Mouse (Mus musculus) Muller cell, postnatal 12 days (primary cell): ENCODE data around the gene Gm10309.

Source experiments
- DNase-seq: peaks from one replicate; pipeline ENCODE4 v3.0.0-alpha.2; 2015; ENCODE audit errors: inconsistent ontology term

Gm10309 gene

GRCm38 (mm10) chr17:86505183-86505631, at the start of gene Gm10309:
Gm10309 (minus strand) TSS chr17:86505232.
- no peak for DNase-seq

GRCm38 (mm10) chr17:86551995-86552394, 47.0 kb upstream of the Gm10309 start:
- DNase-seq = no peak

GRCm38 (mm10) chr17:86551561-86551960, 46.5 kb upstream of the Gm10309 start:
- no peak for DNase-seq

- DNase-seq = no peak
These were observed 44.1 kb upstream of the Gm10309 start for GRCm38 (mm10) chr17:86549128-86549527.

- peak; percentile 68 for DNase-seq
These were observed 41.5 kb upstream of the Gm10309 start for GRCm38 (mm10) chr17:86546529-86546928.

GRCm38 (mm10) chr17:86539881-86540430, 34.9 kb upstream of the Gm10309 start:
- no peak for DNase-seq

- peak; percentile 77 for DNase-seq
These were observed 31.0 kb upstream of the Gm10309 start for GRCm38 (mm10) chr17:86535827-86536656.

GRCm38 (mm10) chr17:86535096-86535495, 30.1 kb upstream of the Gm10309 start:
- DNase-seq = no peak

GRCm38 (mm10) chr17:86533549-86533851, 28.5 kb upstream of the Gm10309 start:
- DNase-seq = no peak

- no peak for DNase-seq
These were observed 27.9 kb upstream of the Gm10309 start for GRCm38 (mm10) chr17:86532783-86533548.

- no peak for DNase-seq
These were observed 26.2 kb upstream of the Gm10309 start for GRCm38 (mm10) chr17:86531231-86531630.

- DNase-seq = no peak
These were observed 24.4 kb upstream of the Gm10309 start for GRCm38 (mm10) chr17:86529411-86529810.

- DNase-seq = no peak
These were observed 24.0 kb upstream of the Gm10309 start for GRCm38 (mm10) chr17:86529003-86529402.

- no peak for DNase-seq
These were observed 22.3 kb upstream of the Gm10309 start for GRCm38 (mm10) chr17:86527298-86527697.

- DNase-seq = no peak
These were observed 21.0 kb upstream of the Gm10309 start for GRCm38 (mm10) chr17:86526016-86526415.

GRCm38 (mm10) chr17:86525075-86525474, 20.0 kb upstream of the Gm10309 start:
- DNase-seq = no peak

- DNase-seq = no peak
These were observed 18.8 kb upstream of the Gm10309 start for GRCm38 (mm10) chr17:86523843-86524242.

- no peak for DNase-seq
These were observed 18.3 kb upstream of the Gm10309 start for GRCm38 (mm10) chr17:86523374-86523773.

- no peak for DNase-seq
These were observed 17.6 kb upstream of the Gm10309 start for GRCm38 (mm10) chr17:86522649-86523048.

GRCm38 (mm10) chr17:86521252-86521651, 16.2 kb upstream of the Gm10309 start:
- DNase-seq = no peak

- no peak for DNase-seq
These were observed 13.6 kb upstream of the Gm10309 start for GRCm38 (mm10) chr17:86518604-86519003.

- DNase-seq = no peak
These were observed 11.6 kb upstream of the Gm10309 start for GRCm38 (mm10) chr17:86516630-86517029.
